Mouse (Mus musculus): Measurements from ENCODE around the gene Slc6a14.

Gene Slc6a14

GRCm38 (mm10) chrX:21714829-21715228 is at the start of gene Slc6a14:
Slc6a14 (plus strand) TSS chrX:21714896.
- DNase-seq (ENCODE audit: low spot score) = no peak

DNA sequence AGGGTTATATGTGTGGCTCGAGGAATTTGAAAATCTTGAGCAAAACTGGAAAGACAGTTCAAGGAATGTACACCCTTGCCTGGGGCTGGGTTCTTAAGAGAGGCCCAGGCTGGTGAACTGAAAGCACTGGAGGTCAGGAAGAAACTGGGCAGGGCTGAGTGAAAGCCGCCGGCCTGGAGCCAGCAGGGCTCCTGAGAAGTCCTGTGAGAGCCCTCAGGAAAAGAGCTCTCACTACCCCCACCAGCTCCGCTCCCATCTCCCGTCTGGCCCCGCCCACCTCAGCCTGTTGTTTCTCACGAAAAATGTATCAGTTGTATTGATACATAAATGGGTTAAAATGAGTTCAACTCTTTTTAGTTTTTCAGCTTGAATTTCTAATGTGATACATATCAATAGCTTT is 43.8 kb upstream of the Slc6a14 start:
- DNase-seq (ENCODE audit: low spot score) = no peak

DNA sequence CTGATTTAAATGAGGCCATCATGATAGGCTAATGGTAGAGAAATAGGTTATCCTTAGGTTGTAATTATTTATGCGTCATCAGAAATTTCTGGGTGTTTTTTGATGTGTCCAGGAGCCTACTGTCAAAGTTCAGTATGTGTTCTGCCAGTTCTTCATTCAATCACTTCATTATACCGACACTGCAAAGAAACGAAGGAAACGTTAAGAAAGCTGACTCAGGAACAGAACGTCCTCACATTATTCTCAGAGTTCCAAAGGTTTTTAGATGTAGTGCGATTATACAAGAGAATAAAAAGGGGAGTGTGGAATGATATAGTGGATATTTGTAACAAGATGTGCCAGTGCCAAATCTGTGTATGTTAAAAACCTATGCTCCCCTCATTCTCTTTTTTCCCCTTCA is 19.5 kb upstream of the Slc6a14 start:
- no peak for DNase-seq (ENCODE audit: low spot score)

DNA sequence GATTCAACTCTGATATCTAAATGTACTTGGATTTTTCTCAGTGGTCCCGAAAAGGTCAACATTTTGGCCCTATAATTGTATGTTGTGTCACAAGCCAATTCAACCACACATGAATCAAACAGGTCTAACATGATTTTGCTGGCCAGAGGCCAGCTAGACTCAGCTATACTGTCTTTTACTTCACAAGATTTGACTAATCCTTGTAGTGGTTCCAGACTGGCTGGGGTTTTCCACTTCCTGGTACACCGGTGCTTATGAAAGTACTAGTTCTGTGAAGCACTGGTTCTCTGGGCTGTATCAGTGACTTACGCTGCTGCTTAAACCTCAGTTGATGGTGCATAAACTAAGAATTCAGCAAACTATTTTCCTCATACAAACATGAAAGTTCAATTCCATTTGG is 19.0 kb upstream of the Slc6a14 start:
- DNase-seq (ENCODE audit: low spot score) = no peak

- no peak for DNase-seq (ENCODE audit: low spot score)
Observed at GRCm38 (mm10) chrX:21701646-21702045, 13.1 kb upstream of the Slc6a14 start.

GRCm38 (mm10) chrX:21704470-21704869 is 10.2 kb upstream of the Slc6a14 start:
- no peak for DNase-seq (ENCODE audit: low spot score)

DNA sequence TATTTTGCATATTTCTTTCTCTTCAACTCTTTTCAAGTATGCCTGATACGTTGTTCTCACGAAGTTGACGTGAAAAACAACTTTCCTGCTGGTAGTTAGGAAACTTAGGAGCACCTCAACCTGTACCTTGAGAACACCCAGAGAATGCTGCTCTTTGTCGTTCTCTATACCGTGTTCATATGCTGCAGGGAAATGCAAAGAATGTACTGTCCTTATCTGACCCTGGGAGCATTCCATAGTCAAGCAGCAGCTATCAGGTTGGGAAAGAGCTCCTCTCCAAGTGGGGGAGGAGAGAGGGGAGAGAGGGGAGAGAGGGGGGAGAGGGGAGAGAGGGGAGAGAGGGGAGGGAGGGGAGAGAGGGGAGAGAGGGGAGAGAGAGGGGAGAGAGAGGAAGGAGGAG is 597 bp downstream of the Slc6a14 start:
- DNase-seq (ENCODE audit: low spot score) = no peak

- DNase-seq (ENCODE audit: low spot score) = no peak
Observed at GRCm38 (mm10) chrX:21716885-21717284, 2.2 kb downstream of the Slc6a14 start.

DNA sequence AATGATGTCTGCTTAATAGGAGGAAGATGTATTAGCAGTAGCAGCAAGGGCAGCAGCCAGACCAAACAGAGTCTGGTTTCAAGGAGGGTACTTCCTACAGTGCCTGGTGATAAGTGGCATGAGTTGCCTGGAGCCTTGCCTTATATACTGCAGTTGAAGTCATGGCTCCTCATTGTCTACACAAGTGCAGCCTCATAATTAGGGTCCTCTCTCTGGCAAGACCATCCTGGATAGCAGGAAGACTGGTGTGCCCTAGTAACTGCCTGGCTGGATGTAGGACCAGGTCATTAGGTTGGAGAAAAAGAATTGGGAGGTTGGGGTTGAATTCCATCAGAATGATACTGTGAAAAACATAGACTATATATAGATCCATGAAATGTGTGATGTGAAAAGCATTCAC is 30.3 kb downstream of the Slc6a14 start, which contains the start of gene Gm28269:
Gene Gm28269 (minus strand): TSS at position 101 of the 400 bp plus-strand sequence.
- no peak for DNase-seq (ENCODE audit: low spot score)

All from ovary, postnatal 14 days (tissue).